Mouse (Mus musculus) hindbrain, embryonic 15.5 days (tissue): ENCODE results near the gene Bcl2l15. TPM values are rescaled to one million over a fixed set of nuclear protein-coding genes. Genes with fewer than 3 reads are reported as not detected.

Source experiments
- polyA plus RNA-seq: library from polyadenylated mRNA; unstranded; fragments of >200 nt; fragmentation: Nextera tagmentation; extraction: Ambion mirVana; gene quantifications from 2 replicates; pipeline ENCODE4 v1.2.1, GENCODE M21; 2015

Bcl2l15 gene
- polyA plus RNA-seq, 1 experiment from 2014 or later, result 0.36 TPM

Other genes with a start within 250 kb of the Bcl2l15 start
- not detected in 2 replicates for gene Atg4a-ps, start 186.5 kb upstream of the Bcl2l15 start, polyA plus RNA-seq
- 8.7 and 9.7 TPM in 2 replicates for gene Olfml3, start 94.6 kb upstream of the Bcl2l15 start, polyA plus RNA-seq
- not detected in 2 replicates for gene Gm10964, start 93.2 kb upstream of the Bcl2l15 start, polyA plus RNA-seq
- 11.5 TPM in 2 replicates for gene Hipk1, start 41.0 kb upstream of the Bcl2l15 start, polyA plus RNA-seq
- gene Dclre1b, start 23.2 kb upstream of the Bcl2l15 start, polyA plus RNA-seq, result 20.8 and 23.8 TPM in 2 replicates
- 20.5 and 21.8 TPM in 2 replicates for gene Ap4b1, start 23.1 kb upstream of the Bcl2l15 start, polyA plus RNA-seq
- gene Gm43064, start 23.0 kb upstream of the Bcl2l15 start, polyA plus RNA-seq, result 0.41 and 0.52 TPM in 2 replicates
- 0.39 and 0.78 TPM in 2 replicates for gene Ptpn22, start 27.2 kb downstream of the Bcl2l15 start, polyA plus RNA-seq
- gene Rsbn1, start 81.5 kb downstream of the Bcl2l15 start, polyA plus RNA-seq, result 19.5 and 20.2 TPM in 2 replicates
- gene Phtf1, start 135.5 kb downstream of the Bcl2l15 start, polyA plus RNA-seq, result 25.8 and 28.7 TPM in 2 replicates